In the genomic region with DNA sequence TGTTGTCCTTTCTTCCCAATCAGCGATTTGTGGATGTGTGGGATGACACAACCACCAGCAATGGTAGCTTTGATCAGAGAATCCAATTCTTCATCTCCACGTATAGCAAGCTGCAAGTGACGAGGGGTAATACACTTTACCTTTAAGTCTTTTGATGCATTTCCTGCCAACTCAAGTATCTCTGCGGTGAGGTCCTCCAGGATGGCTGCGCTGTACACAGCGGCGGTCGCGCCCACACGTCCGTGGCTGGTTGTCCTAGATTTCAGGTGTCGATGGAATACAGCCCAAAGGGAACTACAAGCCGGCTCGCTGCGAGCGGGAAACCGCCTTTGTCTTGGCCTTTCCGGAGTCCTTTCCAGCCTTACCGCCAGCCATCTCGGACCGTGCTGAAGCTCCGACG, we compare ENCODE assay signal across 8 mouse cellular contexts. TPM values are rescaled to one million over a fixed set of nuclear protein-coding genes. Genes with fewer than 3 reads are reported as not detected.
DNase-seq lines count a peak whose midpoint lies in the region; ATAC-seq and TF ChIP-seq lines count a peak whose summit lies in the region.
"Not testable (repeated sequence)": the region's sequence is repeated elsewhere in the genome, so short reads cannot be mapped to it uniquely, and the experiment has no call there.

No protein-coding gene starts in this region.

- intact Hi-C loops in heart, adult 2 months (cut with DNase I): not testable (repeated sequence)

- H3K79me2 ChIP-seq in heart, adult 2 months (replicated peaks; ENCODE audit: control insufficient read depth, insufficient read depth, low read length): not testable (repeated sequence)

- 39% methylated on average over 23 of the region's 23 CpGs for whole genome bisulfite sequencing in heart, adult 2 months
- 50% methylated on average over 23 of the region's 23 CpGs for WGBS in heart, embryonic 15.5 days
- WGBS in limb, embryonic 12.5 days: 62% methylated on average over 23 of the region's 23 CpGs
- 64% methylated on average over 23 of the region's 23 CpGs for WGBS in liver, postnatal 0 days (ENCODE audit: insufficient replicate concordance)

- not testable (repeated sequence) for TF ChIP-seq EP300 in heart, adult 2 months (IDR thresholded peaks at IDR 0.05; ENCODE audit: insufficient read depth, low read depth, low read length); liver, postnatal 0 days (IDR thresholded peaks at IDR 0.05; ENCODE audit: low read depth)

- TF ChIP-seq POLR2A in heart, adult 2 months (IDR thresholded peaks at IDR 0.05; ENCODE audit: insufficient read depth, low read depth, low read length): not testable (repeated sequence)

- peak; percentile 54 for ATAC-seq in CD4-positive, CD25-positive, alpha-beta regulatory T cell, adult 4 months
- ATAC-seq in heart, embryonic 15.5 days (replicated peaks; ENCODE audit: insufficient number of reproducible peaks, insufficient read depth, low FRiP score, low read depth); limb, embryonic 12.5 days (ENCODE audit: insufficient number of reproducible peaks, insufficient read depth, low FRiP score, low TSS enrichment, low read depth); liver, postnatal 0 days: not testable (repeated sequence)
- 0 out of 2 replicates have a peak, but pooled peaks have one; percentile 16 for ATAC-seq in neutrophil, adult 5-6 weeks (ENCODE audit: extremely low read depth, insufficient number of reproducible peaks, low FRiP score, poor library complexity, severe bottlenecking)

- not testable (repeated sequence) for H3K4me1 ChIP-seq in heart, adult 2 months (ENCODE audit: control insufficient read depth, insufficient read depth, low read length); heart, embryonic 15.5 days (replicated peaks); limb, embryonic 12.5 days (replicated peaks); liver, postnatal 0 days (ENCODE audit: insufficient read depth)

- H3K27ac ChIP-seq in heart, adult 2 months; heart, embryonic 15.5 days; limb, embryonic 12.5 days; liver, postnatal 0 days (ENCODE audit: low read depth): not testable (repeated sequence)

- not testable (repeated sequence) for H3K4me3 ChIP-seq in heart, adult 2 months; limb, embryonic 12.5 days (replicated peaks); liver, postnatal 0 days (ENCODE audit: low read depth, low read length)
- peak overlapping the region; percentile 29; the same call in 1 of the 2 replicates for H3K4me3 ChIP-seq in heart, embryonic 15.5 days

- H3K36me3 ChIP-seq in heart, adult 2 months (ENCODE audit: control insufficient read depth, insufficient read depth, low read length); heart, embryonic 15.5 days; limb, embryonic 12.5 days; liver, postnatal 0 days (replicated peaks; ENCODE audit: insufficient read depth, low read length): not testable (repeated sequence)

- H3K9me3 ChIP-seq in heart, embryonic 15.5 days (replicated peaks); limb, embryonic 12.5 days; liver, postnatal 0 days (ENCODE audit: low read length): not testable (repeated sequence)

- TF ChIP-seq CTCF in heart, adult 2 months (IDR thresholded peaks at IDR 0.05); liver, postnatal 0 days (IDR thresholded peaks at IDR 0.05; ENCODE audit: low read depth): not testable (repeated sequence)

- H3K9ac ChIP-seq in heart, adult 2 months (ENCODE audit: low read depth, low read length): peak overlapping the region; percentile 11; the same call in 1 of the 2 replicates
- H3K9ac ChIP-seq in heart, embryonic 15.5 days; limb, embryonic 12.5 days (replicated peaks); liver, postnatal 0 days (replicated peaks): not testable (repeated sequence)

- peak overlapping the region; percentile 48 for H3K4me2 ChIP-seq in heart, embryonic 15.5 days
- 0 out of 2 replicates have a peak overlapping the region, but pooled peaks have one; percentile 10 for H3K4me2 ChIP-seq in limb, embryonic 12.5 days
- H3K4me2 ChIP-seq in liver, postnatal 0 days (ENCODE audit: low read depth, low read length): peak overlapping the region; percentile 48; the same call in 1 of the 2 replicates

- peak; percentile 4 for DNase-seq in embryo, embryonic 10 days (ENCODE audit: low spot score)
- peak in 1 of 2 experiments; percentile 6 for DNase-seq in heart, adult 2 months
- not testable (repeated sequence) for DNase-seq in liver, postnatal 0 days
- peak; percentile 19 for DNase-seq in thymus, postnatal 4 days

- H3K27me3 ChIP-seq in heart, adult 2 months (ENCODE audit: control insufficient read depth, insufficient read depth, low read length); heart, embryonic 15.5 days; limb, embryonic 12.5 days; liver, postnatal 0 days (ENCODE audit: insufficient read depth, low read length): not testable (repeated sequence)

RNA-seq across cellular contexts. Expression of a gene that starts 10.3 kb away (rescaled TPM):
- polyA plus RNA-seq in CD4-positive, CD25-positive, alpha-beta regulatory T cell, adult 4 months (2017; shearing (Covaris generic)): 100 to 1,000 TPM; 420 to 458 TPM
- 10 to 100 TPM; 37.3 to 49.6 TPM for total RNA-seq in heart, adult 2 months (2021)
- 27.4 and 58.5 TPM in 2 replicates for polyA plus RNA-seq in heart, adult 2 months (2012; rRNA removed)
- polyA plus RNA-seq in heart, embryonic 15.5 days (2015; fragmentation: Nextera tagmentation; extraction: Ambion mirVana): 156 and 157 TPM in 2 replicates
- polyA plus RNA-seq in limb, embryonic 12.5 days (2016; fragmentation: Nextera tagmentation; extraction: Ambion mirVana): 311 and 312 TPM in 2 replicates
- polyA plus RNA-seq in liver, postnatal 0 days (2015; fragmentation: Nextera tagmentation; extraction: Ambion mirVana): 81.7 and 85.0 TPM in 2 replicates
- total RNA-seq in neutrophil, adult 5-6 weeks (2017): 366 and 407 TPM in 2 replicates

RNA-seq across cellular contexts. Expression of a gene that starts 23.7 kb away (rescaled TPM):
- polyA plus RNA-seq in CD4-positive, CD25-positive, alpha-beta regulatory T cell, adult 4 months (2017; shearing (Covaris generic)): 10 to 100 TPM; 10.5 to 19.8 TPM
- 10 to 100 TPM; 13.4 to 15.3 TPM for total RNA-seq in heart, adult 2 months (2021)
- 10.0 and 17.7 TPM in 2 replicates for polyA plus RNA-seq in heart, adult 2 months (2012; rRNA removed)
- 13.9 and 16.8 TPM in 2 replicates for polyA plus RNA-seq in heart, embryonic 15.5 days (2015; fragmentation: Nextera tagmentation; extraction: Ambion mirVana)
- 24.1 and 26.0 TPM in 2 replicates for polyA plus RNA-seq in limb, embryonic 12.5 days (2016; fragmentation: Nextera tagmentation; extraction: Ambion mirVana)
- polyA plus RNA-seq in liver, postnatal 0 days (2015; fragmentation: Nextera tagmentation; extraction: Ambion mirVana): 5.5 and 6.4 TPM in 2 replicates
- 32.2 and 39.3 TPM in 2 replicates for total RNA-seq in neutrophil, adult 5-6 weeks (2017)
